Mouse (Mus musculus): ENCODE measurements around the gene Shroom3.

- TF ChIP-seq CTCF (conservative IDR thresholded peaks at IDR 0.05 in 1 of 2, IDR thresholded peaks at IDR 0.05 in 1 of 2; ENCODE audit: low read depth in 2 of 2, low read length in 2 of 2), result no peak
- no peak for TF ChIP-seq TBP (conservative IDR thresholded peaks at IDR 0.05; ENCODE audit: low read depth, low read length)
- no peak for TF ChIP-seq POLR2A (IDR thresholded peaks at IDR 0.05; ENCODE audit: low read depth, low read length)
Measured at GRCm38 (mm10) chr5:92774893-92775292, 91.7 kb downstream of the Shroom3 start.
